10 mouse cellular contexts compared by ENCODE assay signal in the genomic region with DNA sequence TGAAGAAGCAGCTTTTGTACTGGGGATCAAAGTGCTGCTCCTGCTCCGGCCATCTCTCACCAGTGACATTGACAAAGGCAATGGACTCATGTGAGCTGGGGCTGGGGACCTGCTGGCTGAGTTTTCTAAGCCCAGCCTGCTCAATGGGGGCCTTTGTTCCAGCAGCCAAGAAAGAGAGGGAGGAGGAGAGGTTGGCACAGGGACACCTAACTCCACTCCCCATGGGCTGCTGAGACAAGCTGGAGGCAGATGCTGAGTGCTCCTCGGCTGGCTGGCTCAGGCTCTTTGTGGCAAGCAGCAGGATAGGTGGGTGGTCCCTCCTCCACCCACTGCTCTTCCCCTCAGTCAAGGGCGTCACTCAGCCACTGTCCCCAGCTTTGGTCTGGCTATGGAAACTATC.
A peak's percentile ranks its signal among the peaks of the same experiment; 100 is the strongest.
DNase-seq lines count a peak whose midpoint lies in the region; ATAC-seq and TF ChIP-seq lines count a peak whose summit lies in the region.
"Had no signal": no experiment of that assay in that cellular context is flagged by ENCODE, and none has a peak within 500 bp of the region (broad histone marks: within the 10 kb centered on the region; RNA-seq: fewer than 3 reads in every experiment).

No protein-coding gene starts in this region.

- H3K9ac ChIP-seq in hindbrain, embryonic 12.5 days = no peak overlapping the region
- H3K9ac ChIP-seq in midbrain, embryonic 13.5 days (replicated peaks) = no peak overlapping the region
- H3K9ac ChIP-seq: midbrain, embryonic 12.5 days had no signal

- no peak overlapping the region for H3K4me2 ChIP-seq in hindbrain, embryonic 12.5 days (replicated peaks)
- H3K4me2 ChIP-seq in midbrain, embryonic 13.5 days (replicated peaks) = no peak overlapping the region
- H3K4me2 ChIP-seq: midbrain, embryonic 12.5 days had no signal

- TF ChIP-seq POLR2A in brain, embryonic 14.5 days (IDR thresholded peaks at IDR 0.05; ENCODE audit: borderline replicate concordance, extremely low read depth, insufficient read depth, insufficient read length, poor library complexity, severe bottlenecking) = no peak
- TF ChIP-seq POLR2A in thymus, adult 2 months (IDR thresholded peaks at IDR 0.05; ENCODE audit: control insufficient read depth, extremely low read depth, insufficient read depth, low read length, poor library complexity) = no peak
- TF ChIP-seq POLR2A in lung, adult 2 months (IDR thresholded peaks at IDR 0.05; ENCODE audit: borderline replicate concordance, extremely low read depth, low read depth, low read length) = no peak

- H3K4me1 ChIP-seq in hindbrain, embryonic 12.5 days = peaks cover 24% of the 10 kb centered on the region
- peaks cover 21% of the 10 kb centered on the region for H3K4me1 ChIP-seq in midbrain, embryonic 13.5 days (replicated peaks)
- H3K4me1 ChIP-seq in thymus, adult 2 months (replicated peaks; ENCODE audit: control insufficient read depth, insufficient read depth, low read length) = no peaks in the 10 kb centered on the region
- no peaks in the 10 kb centered on the region for H3K4me1 ChIP-seq in lung, adult 2 months (ENCODE audit: control insufficient read depth, insufficient read depth, low read length)

- peak; percentile 73 for ATAC-seq in hindbrain, embryonic 12.5 days (ENCODE audit: low FRiP score)
- ATAC-seq in midbrain, embryonic 13.5 days = peak; percentile 66
- ATAC-seq: intestine, postnatal 0 days had no signal

- DNase-seq in Muller cell, postnatal 12 days (ENCODE audit: inconsistent ontology term) = peak; percentile 75
- DNase-seq in brain, embryonic 14.5 days (ENCODE audit: low read depth) = peak; percentile 92
- no peak for DNase-seq in thymus, adult 2 months
- DNase-seq in adrenal gland, postnatal 4 days (ENCODE audit: low spot score in 2 of 2) = no peak
- no peak for DNase-seq in lung, adult 2 months
- DNase-seq in heart, postnatal 25 days (ENCODE audit: low spot score) = no peak

- peak overlapping the region; percentile 66 for H3K27ac ChIP-seq in hindbrain, embryonic 12.5 days
- peak overlapping the region; percentile 5; the same call in 1 of the 2 replicates for H3K27ac ChIP-seq in midbrain, embryonic 13.5 days
- no peak overlapping the region for H3K27ac ChIP-seq in thymus, adult 2 months (ENCODE audit: control insufficient read depth, insufficient read depth, low read length)
- H3K27ac ChIP-seq: midbrain, embryonic 12.5 days had no signal

- TF ChIP-seq CTCF in brain, embryonic 14.5 days (IDR thresholded peaks at IDR 0.05; ENCODE audit: borderline replicate concordance, extremely low read depth, insufficient read depth, insufficient read length) = no peak
- TF ChIP-seq CTCF in thymus, adult 2 months (IDR thresholded peaks at IDR 0.05; ENCODE audit: borderline replicate concordance, control insufficient read depth, extremely low read depth, insufficient read depth, low read length, poor library complexity) = no peak
- TF ChIP-seq CTCF in lung, adult 2 months (IDR thresholded peaks at IDR 0.05; ENCODE audit: insufficient read depth, low read length) = no peak

- WGBS in hindbrain, embryonic 12.5 days = 18% methylated on average over 3 of the region's 3 CpGs
- 5% methylated on average over 3 of the region's 3 CpGs for WGBS in midbrain, embryonic 13.5 days
- 86% methylated on average over 3 of the region's 3 CpGs for WGBS in thymus, adult 2 months
- WGBS in lung, adult 2 months = 44% methylated on average over 3 of the region's 3 CpGs

- intact Hi-C loops in heart, postnatal 25 days (cut with DNase I) = no loop called here

- H3K36me3 ChIP-seq in hindbrain, embryonic 12.5 days = no peaks in the 10 kb centered on the region
- no peaks in the 10 kb centered on the region for H3K36me3 ChIP-seq in midbrain, embryonic 13.5 days
- H3K36me3 ChIP-seq in thymus, adult 2 months (ENCODE audit: control insufficient read depth, insufficient read depth, low read length) = no peaks in the 10 kb centered on the region
- H3K36me3 ChIP-seq: midbrain, embryonic 12.5 days had no signal

- H3K9me3 ChIP-seq in hindbrain, embryonic 12.5 days (replicated peaks) = no peaks in the 10 kb centered on the region
- H3K9me3 ChIP-seq in midbrain, embryonic 13.5 days = no peaks in the 10 kb centered on the region
- H3K9me3 ChIP-seq: midbrain, embryonic 12.5 days had no signal

- H3K4me3 ChIP-seq in hindbrain, embryonic 12.5 days = no peak overlapping the region
- H3K4me3 ChIP-seq in midbrain, embryonic 13.5 days (replicated peaks) = no peak overlapping the region
- no peak overlapping the region for H3K4me3 ChIP-seq in thymus, adult 2 months (ENCODE audit: control insufficient read depth, insufficient read depth, low read length)
- H3K4me3 ChIP-seq in lung, adult 2 months (replicated peaks; ENCODE audit: extremely low read depth, low read depth, low read length) = no peak overlapping the region
- H3K4me3 ChIP-seq: midbrain, embryonic 12.5 days had no signal

- H3K27me3 ChIP-seq in hindbrain, embryonic 12.5 days = no peaks in the 10 kb centered on the region
- no peaks in the 10 kb centered on the region for H3K27me3 ChIP-seq in midbrain, embryonic 13.5 days
- H3K27me3 ChIP-seq in thymus, adult 2 months (ENCODE audit: control insufficient read depth, insufficient read depth, low read length) = no peaks in the 10 kb centered on the region
- H3K27me3 ChIP-seq: midbrain, embryonic 12.5 days had no signal

Comparison
In these comparisons a context has a peak if more than half of its experiments do, and no peak if none do; other contexts are left out.
1. DNase-seq: peak in Muller cell, postnatal 12 days (single experiment) and brain, embryonic 14.5 days (single experiment); none in thymus, adult 2 months (single experiment), adrenal gland, postnatal 4 days (0 of 2), lung, adult 2 months (single experiment) and heart, postnatal 25 days (single experiment).